Mouse (Mus musculus) layer of hippocampus, adult 9-11 months (tissue): Measurements from ENCODE around the gene Olfml1.

Experiments
- DNase-seq: peaks from one replicate; pipeline ENCODE4 v3.0.0; 2022

Olfml1 gene

DNA sequence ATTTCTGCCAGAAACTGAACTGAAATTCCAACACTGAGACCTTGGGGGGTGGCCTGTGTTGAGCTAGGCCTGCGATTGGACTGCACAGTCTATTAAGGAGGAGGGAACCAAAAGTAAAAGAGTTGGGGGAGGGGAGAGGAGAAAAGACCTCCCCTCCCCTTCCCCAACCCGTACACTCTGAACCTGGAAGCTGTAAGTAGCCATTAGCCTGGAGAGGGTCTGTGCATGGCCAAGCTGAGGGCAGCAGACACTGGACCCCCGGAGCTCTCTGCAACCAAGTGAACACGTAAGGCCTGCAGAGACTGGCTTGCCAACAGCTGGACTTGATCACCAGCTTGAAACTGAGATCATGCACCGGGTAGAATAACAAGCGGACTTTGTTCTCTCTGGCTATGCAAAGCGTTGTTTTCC, at the start of gene Olfml1:
Gene Olfml1, plus strand, starts transcription at position 186 of the 411 bp plus-strand sequence.
- DNase-seq: peak; percentile 57

DNA sequence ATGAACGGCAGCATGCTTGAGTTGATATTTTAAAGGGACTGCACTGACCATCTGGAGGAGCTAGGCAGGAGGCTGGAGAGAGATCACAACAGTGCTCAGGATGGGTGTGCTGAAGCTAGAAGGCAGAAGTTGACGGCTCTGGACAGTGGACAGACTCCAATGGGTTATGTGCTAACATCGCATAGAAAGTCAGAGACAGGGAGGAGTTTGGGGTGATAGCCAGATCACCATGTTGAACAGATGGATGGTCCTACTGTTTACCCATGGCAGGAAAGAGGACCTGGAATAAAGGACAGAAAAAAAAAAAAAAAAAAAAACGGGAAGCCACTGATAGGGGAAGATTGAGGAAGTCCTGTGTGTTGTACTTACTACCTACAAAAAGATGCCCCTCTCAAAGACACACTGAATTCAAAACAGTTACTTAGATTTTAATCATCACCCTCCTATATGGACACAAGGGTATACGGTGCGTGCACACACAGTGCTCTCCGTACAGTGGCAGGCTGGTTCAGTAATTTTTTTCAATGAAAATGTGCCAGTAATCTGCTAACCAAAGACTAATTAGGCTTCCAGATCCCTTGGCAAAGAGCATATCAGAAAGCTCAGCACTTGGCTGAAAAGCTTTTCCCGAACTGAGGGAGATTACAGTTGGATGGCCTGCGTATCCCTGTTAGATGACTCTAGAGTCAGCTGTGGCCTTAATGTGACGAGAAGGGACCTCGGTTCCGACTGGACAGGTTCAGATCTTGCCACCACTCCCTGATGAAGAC, 47.8 kb upstream of the Olfml1 start:
- no peak for DNase-seq

DNA sequence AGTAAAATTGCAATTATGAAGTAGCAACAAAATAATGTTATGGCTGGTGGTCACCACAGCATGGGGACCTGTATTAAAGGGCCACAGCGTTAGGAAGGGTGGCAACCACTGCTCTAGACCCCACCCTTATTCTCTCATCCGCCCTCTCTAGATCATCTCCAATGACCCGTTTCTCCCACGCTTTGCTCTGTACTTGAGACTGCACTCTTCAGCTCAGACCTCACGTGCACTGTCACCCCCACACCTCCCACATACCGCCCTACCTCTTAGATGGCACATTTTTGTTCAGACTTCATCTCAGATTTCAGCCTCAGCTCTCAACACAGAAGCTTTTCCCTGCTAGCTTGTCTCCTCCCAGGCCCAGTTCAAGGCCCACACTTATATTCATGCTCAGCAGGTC, 45.8 kb upstream of the Olfml1 start:
- DNase-seq: no peak

DNA sequence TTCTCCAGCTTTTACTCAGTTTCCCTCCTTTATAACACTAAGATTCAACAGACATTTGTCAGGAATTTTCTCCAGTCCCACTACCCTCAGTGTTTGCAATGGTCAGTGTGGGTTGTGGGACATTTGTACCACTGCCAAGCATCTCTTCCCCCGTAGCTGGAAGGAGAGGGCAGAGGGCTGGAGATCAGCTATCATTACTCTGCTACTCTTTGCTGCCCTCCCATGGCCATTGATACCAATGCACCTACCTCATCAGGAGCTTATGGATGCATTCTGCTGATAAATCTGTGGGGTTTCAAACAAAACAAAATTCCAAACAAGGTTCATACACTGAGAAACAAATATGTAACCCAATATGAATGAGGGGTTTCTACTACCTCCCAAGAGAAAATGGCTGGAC, 40.9 kb upstream of the Olfml1 start:
- peak; percentile 12 for DNase-seq

DNA sequence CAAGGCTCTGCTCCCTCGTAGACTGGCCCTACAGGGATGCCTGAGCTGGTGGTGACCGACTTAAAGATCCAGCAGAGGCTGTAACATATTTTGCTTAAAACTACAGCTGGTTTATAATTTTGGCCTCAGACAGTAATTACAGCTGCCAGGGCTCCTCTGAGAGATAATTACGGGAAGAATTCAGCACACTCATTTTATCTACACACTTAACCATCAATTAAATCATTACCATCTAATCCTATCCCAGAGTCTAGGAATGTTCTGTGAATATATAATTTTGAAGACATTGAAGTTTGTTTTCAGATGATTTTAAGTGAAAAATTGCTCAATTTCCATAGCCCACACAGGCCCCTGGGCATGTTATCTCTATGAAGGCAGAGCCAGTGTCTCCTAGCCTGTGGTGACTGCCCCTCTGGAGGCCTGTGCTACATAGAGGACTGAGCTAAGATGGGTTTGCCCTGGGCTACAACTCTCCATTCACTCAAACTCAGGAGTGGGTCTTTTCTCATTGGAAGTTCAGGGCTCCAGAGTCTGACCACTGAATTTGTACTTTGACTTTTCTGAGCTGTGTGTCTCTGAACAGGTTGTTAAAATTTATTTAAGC, 39.0 kb upstream of the Olfml1 start:
- no peak for DNase-seq

DNA sequence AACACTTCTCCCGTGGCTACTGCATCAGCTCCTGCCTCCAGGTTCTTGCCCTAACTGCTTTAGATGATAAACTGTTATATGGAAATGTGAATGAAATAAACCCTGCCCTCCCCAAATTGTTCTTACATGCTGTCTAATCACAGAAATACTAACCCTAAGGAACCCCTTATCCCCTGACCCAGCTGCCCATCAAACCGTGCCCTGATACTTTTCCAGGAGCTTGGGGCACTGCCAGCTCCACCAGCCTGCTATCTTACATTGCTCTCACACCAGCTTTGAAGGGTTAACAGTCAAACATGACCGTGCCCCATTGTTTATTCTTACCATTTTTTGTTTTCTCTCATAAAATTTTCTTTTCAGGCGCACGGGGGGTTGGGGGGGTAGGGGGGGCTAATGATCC, 37.9 kb upstream of the Olfml1 start:
- no peak for DNase-seq

DNA sequence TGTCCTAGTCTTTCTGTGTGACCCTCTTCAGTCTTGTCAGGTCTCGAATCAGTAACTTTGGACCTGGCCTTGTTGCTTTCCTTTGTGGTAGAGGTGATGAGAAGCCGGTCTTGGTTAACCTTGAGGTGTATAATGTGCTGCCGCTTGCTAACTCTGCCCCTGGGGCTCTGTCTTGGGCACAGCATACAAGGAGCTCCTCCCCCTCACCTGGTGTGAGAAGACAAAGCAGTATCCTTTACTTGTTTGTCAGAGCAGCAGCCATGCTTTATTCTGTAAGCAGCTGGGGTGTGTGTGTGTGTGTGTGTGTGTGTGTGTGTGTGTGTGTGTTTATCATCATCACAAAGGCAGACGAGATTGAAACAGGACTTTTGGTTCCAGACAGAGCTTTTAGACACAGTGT, 31.9 kb upstream of the Olfml1 start:
- DNase-seq: no peak

DNA sequence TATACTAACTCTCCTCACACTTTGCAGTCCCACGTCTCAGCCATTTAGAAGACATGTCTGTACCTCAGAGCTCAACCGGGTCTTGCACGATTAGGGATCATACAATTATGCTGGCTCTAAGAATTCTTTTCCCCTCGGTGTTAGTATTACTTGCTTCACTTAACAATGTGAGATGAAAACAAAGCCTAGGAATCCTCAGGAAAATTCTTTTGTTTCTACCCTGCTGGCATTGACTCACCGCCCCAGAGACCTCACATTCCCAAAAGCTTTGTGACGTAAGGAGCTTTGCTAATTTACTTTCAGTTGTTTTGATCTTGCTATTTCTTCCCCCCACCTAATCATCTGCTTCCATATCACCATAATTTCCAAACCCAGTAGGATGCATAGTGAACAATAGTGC, 30.7 kb upstream of the Olfml1 start:
- DNase-seq: no peak

DNA sequence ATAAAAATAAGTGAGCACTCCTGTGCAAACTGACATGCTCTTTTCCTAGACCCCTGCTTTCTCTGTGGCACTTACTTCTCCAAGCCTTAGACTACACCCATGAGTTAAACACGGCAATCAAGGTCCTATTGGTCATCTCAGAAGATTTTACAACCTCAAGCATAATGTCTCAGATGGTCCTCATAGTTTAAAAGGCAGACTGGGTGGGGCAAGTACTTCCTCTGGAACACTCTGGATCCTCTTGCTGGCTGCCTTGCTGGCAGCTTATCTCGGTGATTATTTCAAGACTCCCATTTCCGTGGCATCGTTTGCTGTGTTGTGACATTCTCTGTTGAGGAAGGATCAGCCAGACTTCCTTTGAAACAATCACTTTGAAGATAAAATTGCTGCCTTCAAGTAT, 27.2 kb upstream of the Olfml1 start:
- no peak for DNase-seq

DNA sequence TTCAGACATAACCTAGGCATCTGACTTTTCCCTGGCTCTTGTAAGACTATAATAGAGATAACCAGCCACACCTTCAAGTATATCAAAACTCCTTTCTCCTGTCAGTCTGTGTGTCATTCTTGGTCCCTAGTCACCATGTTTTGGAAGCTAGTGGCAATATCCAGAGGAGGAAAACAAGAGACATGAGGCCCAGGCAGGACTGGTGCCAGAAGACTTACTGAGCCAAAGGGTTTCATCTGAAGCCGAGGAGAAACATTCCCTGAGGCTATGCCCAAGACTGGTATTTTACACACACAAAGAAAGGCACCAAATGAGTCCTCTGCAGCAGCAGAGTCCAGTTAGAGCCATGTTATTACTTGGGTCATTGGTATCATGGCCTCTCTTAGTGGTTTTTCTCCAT, 22.2 kb upstream of the Olfml1 start:
- no peak for DNase-seq

DNA sequence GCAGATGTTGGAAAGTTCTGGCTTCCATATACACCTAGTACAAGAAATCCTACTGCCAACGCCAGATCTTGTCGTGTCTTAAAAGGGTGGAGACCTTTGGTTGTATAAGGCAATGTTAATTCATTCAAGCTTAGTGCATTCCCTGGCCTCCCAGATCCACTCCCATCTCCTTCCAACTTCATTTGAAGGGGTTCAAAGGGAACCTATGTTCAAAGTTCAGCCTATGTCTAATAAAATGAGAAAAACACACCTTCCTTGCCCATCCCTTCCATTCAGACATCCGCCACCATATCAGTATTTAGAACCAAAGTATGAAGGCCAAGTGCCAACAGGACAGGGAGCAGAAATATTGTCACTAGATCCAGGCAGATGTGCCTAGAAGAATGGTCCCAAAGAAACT, 19.4 kb upstream of the Olfml1 start:
- DNase-seq: no peak

DNA sequence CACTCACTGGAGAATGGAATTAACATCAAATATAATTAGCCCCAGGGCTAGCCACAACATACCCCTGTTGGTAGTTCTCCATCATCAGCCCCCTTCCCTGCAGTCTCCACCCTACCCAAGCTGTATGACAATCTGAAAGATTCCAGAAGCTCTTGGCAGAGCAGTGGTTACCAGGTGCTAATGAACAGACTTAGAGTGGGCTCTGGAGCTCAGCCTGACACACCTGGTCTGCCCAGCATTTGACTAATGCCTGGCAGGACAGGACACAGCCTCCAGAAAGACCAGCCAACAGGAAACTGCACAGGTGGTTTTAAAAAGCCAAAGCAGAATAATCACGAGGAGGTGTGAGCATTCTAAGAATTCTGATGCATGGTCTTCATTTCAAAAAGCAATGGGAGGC, 13.8 kb upstream of the Olfml1 start:
- no peak for DNase-seq

DNA sequence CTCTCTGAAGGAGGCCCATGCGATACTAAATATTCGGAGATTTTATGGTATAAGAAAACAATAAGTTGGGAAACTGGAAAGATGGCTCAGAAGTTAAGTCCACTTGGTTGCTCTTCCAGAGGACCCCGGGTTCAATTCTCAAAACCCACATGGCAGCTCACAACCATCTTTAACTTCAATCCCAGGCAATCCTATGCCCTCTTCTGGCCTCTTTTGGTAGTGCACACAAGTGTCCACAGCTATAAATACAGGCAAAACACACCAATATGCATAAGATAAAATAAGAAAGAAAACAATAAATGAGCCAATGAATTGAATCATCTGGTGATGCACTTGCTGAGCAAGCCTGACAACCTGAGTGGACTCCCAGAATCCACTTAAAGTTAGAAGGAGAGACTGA, 11.3 kb upstream of the Olfml1 start:
- no peak for DNase-seq

DNA sequence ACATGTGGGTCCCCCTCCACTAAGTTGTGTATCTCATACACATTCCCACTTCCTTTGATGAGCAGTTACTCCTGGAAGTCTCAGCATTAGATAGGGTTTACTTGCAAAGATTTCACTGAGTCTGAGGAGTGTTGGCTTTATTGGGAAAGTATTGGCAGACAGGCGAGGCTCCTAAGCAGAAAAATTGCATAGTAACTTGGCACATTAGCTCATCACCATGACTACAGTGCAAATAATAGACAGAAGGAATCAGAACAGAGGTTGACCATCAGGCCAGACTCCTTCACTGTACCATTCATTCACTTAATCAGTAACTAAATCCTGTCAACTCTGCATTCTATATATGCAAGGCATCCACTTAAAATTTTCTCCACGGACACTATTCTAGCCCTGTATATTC, 6.6 kb upstream of the Olfml1 start:
- no peak for DNase-seq

DNA sequence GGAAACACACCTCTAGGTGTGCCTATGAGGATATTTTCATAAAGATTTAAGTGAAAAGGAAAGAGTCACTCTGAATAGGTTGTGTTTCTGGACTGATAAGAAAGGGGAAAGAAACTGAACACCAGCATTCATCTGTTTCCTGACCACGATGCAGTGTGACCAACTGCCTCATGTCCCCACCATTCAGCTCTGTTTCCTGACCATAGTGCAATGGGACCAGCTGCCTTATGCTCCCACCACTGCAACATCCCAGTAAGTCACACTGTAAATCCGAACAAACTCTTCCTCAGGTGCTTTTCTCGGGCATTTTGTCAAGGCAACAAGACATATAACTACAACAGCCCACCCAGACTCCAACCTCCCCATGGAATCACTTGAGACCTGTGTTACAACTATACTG, 5.7 kb upstream of the Olfml1 start:
- no peak for DNase-seq

DNA sequence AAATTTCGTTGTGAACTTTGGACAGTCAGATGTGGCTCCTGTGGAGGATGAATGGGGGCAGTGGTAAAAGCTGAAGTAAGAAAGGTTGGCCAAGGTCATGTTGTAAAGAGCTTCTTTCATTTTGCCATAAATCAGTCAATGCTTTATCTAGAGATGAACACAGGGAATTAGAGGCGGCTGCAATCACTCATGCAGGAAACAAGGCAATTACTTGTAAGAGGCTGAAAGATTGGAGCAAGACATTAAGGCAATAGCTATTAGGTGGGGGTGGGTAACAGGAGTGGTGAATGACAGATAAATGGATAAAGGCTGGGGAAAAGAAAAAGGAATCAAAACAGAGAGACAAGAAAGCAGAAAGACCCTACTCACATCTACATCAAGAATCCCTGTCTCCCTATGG, 3.5 kb upstream of the Olfml1 start:
- no peak for DNase-seq

DNA sequence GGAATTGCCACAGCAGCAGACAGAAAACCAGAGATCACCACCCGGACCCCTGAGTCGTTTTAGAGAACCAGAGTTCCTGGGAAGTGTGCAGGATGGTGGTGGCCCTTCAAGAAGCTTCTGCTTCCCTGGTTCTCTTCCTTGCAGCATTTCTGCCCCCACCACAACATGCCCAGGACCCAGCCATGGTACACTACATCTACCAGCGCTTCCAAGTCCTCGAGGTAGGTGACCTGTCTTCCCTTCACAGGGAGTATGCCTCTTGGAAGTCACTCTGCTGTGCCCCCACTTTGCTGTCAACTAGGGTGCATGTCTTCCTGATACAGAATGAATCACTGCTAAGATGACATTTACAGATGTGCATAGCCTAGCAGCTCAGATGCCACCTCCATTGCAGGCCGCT, 428 bp downstream of the Olfml1 start:
- DNase-seq: no peak

DNA sequence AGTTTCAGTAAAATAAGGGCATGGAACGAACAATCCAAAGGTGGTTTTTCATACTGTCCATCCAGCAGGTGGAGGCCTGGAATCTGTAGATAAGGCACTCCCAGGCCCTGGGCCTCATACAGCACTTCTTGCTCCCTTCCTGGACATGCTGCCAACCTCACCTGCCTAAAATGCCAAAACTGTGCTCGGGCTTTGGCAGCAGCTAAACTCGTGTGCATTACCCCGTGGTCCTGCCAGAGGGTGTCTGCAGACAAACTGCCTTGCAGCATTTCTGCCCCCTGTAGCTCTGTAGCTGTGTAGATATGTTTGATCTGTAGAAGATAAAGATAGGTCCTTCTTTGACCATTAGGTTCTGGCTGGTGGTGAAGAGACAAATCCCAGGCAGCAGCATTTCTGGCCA, 1.7 kb downstream of the Olfml1 start:
- no peak for DNase-seq

DNA sequence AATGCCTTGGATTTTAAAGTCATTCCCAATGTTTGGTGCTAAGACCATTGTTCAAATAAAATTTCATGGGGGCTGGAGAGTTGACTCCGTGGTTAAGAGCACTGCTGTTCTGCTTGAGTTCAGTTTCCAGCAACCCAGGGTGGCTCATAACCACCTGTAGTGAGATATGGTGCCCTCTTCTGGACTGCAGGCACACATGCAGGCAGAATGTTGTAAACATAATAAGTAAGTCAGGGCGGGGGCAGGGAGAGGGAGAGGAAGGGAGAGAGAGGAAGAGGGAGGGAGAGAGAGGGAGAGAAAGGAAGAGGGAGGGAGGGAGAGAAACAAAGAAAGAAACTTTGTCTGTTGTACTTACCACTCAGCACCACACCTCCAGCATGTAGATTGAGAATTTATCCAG, 6.6 kb downstream of the Olfml1 start:
- no peak for DNase-seq

DNA sequence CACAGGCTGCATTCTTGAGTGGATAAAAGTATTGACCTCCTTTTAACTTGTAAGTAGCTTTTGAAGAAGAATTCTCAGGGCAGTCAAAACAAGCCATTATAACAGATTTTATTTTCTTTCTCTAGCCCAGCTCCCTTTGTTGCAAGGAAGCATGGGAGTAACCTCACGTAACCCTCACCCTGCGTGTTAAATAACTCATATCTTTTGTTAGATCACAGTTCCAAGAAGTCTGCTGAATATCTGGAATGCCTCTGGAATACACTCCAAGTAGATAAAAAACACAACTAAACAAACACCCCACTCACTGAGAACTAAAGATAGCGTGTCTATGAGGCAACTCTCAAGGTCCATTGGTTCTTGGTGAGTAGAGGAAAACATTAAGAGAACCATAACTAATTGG, 7.0 kb downstream of the Olfml1 start:
- DNase-seq: no peak

DNA sequence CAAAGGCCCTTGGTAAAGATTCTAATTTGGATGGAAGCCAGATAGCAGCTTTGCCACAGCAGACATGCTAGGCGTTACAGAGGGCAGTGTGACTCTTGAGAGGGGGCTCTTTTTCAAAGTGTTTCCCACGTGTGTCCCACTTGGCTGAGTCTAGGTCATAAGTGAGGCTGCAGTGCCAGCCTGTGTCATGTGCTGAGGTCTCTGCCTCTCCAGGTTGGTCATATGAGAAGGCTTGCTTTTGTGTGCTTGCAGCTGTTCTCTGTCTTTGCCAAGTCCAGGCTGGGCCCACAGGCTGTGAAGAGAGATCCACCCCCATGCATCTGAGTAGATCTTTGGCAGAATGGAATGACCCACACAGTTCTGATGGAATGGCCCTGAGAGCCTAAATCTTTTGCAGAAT, 25.4 kb downstream of the Olfml1 start:
- peak; percentile 86 for DNase-seq

DNA sequence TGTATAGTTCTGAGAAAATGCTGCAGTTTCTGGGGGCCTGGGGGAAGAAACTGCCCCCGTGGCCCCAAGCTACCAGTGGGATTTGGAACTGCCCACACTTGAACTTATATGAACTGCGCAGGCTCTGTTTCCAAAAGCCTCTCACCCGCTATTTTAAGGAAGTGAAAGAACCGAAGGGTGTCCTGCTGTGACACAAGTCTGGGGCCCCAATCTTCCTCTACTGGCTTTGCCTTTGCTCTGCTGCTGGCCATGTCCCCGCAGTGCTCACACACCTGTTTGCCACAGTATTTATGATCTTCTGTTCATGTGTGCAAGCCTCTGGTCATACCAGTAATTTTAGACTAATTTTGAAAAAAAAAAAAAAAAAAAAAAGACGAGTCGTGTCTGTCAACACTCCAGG, 26.7 kb downstream of the Olfml1 start:
- peak; percentile 18 for DNase-seq

DNA sequence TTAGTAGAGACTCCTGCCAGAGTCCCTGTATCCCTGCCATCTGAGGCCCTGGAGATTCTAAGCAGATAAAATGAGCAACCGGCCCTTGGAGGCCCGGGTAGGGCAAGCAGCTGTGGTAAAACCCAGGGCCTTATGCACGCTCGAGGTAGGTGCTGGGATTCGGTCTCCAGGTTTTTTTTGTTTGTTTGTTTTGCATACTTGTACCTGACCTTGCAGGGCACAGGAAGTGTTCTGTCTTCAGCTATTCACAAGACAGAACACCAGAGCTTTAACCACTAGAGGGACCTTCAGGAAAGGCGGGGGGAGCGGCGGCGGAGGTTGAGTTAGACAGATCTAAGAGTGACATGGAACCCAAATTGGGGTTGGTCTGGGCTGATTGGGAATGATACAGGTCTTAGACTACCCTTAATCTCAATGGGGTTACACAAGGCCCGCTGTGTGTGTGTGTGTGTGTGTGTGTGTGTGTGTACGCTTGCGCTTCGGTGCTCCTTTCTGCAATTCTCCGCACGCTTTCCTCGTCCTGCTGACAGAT, 27.1 kb downstream of the Olfml1 start:
- DNase-seq: peak; percentile 23

DNA sequence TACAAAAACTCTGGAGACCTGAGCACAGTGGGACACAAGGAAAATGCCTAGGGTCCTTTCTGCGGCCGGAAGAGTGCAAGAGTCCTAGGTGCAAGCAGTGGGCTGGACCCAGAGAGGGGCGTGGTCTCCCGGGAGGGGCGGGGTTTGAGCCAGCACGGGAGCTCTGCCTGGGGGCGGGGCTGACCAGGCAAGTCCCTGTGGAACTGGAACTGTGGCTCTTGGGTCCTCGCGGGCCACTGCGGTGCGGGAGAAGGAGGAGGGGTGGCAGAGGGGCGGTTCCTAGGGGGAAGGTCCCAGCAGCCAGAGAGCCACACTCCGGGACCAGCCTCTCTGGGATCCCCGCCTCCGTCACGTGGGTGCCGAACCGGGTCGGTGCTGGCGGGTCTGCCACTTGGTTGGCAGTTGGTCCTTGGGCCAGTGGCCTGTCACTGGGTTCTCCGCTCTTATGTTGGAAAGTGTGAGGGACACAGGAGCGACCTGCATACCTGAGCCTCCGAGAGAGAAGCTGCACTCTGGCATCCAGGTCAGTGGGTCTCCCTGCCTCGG, 27.7 kb downstream of the Olfml1 start, which contains the start of gene Ppfibp2:
Gene Ppfibp2, plus strand, starts transcription at position 351 of the 546 bp plus-strand sequence.
- DNase-seq: peak; percentile 93
